Mouse (Mus musculus): ENCODE results near the gene Sdr39u1. TPM values are rescaled to one million over a fixed set of nuclear protein-coding genes. Genes with fewer than 3 reads are reported as not detected.

The Sdr39u1 gene
- polyA plus RNA-seq, 1 experiment from 2014 or later, result 59.9 TPM

DNA sequence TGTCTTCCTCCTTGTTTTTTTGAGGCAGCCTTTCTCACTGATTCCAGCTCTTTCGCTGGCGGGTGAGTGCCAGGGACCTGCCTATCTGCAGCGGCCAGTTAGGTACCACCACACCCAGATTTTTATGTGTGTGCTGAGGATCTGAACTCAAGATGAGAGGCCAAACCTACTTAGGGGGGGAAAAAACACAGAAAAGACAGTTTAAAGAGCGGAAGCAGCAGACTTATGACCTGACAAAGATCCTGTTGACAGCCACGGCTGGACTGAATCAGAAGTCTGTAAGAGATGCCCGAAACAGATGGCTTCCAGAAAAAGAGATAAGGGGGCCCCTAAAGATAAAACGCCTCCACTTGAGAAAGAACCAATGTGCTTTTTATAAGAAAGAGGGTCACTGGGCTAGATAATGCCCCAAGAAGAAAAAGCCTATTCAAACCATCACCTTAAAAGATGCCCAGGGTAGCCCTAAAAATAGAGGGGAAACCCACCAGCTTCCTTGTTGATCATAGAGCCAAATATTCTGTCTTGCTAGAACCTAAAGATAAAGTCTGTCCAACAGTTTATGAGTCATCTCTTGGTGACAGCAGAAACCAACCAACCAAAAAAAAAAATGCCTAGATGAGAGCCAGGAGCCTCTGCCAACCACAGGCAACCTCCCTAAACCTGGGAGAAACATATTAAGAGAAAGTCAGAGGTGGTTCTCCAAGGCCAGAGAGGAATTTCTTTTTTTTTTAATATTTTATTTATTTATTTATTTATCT lies 22.6 kb upstream of the Sdr39u1 start:
- Histone ChIP-seq H3K36me3 (ENCODE audit: control insufficient read depth, insufficient read depth) (no peaks in the 10 kb centered on the region), H3K4me1 (ENCODE audit: control insufficient read depth, insufficient read depth, low read length) (no peaks in the 10 kb centered on the region), H3K9ac (ENCODE audit: low read length) (no peak overlapping the region), H3K4me3 (ENCODE audit: low read length) (no peak overlapping the region), H3K4me2 (ENCODE audit: low read depth, low read length) (no peak overlapping the region), H3K27ac (ENCODE audit: low read length) (no peak overlapping the region), H3K9me3 (replicated peaks; ENCODE audit: control insufficient read depth, low read length) (no peaks in the 10 kb centered on the region), H3K27me3 (ENCODE audit: control insufficient read depth, insufficient read depth, low read length) (no peaks in the 10 kb centered on the region)
- 20% methylated on average over 7 of the region's 7 CpGs for WGBS
- no peak for ATAC-seq (replicated peaks; ENCODE audit: extremely low read depth, insufficient read depth, low FRiP score)

DNA sequence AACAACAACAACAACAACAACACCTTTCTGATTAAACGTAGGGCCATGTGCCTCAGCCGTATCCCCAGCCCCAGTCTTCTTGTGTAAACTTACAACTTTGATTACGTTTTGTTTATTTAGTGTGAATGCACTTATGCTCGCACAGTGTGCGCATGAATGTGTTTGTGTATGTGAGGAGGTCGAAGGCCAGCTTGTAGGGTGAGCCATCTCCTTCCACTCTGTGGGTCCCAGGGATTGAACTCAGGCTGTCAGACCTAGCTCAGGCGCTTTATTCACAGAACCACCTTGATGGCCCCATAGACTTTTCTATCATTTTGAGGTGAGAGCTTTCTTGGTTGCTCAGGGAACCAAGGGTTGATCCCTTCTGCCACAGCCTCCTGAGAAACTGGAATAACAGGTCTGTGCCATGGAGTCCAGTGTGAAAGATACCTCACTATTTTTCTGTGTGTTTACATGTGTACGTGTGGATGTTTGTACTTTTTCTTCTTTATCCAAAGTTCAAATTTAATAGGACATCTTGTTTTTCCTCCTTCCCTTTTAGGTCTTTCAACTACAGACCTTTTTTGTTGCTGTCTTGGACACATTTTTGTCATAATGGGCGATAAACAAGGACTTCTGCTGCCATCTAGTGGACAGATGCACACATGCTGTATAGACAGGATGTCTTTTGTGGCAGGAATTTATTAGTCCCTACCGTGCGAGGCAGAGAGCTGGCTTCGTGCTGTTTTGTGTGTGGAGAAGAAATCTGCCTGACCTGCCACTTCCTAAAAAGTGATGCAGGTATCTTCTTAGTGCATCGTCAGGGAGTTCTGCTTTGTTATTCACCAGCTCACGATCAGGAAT lies 18.4 kb upstream of the Sdr39u1 start:
- no peak overlapping the region for H3K9ac ChIP-seq (ENCODE audit: low read length)
- no peak overlapping the region for H3K27ac ChIP-seq (ENCODE audit: low read length)
- peaks cover 3% of the 10 kb centered on the region; the same call in 1 of the 2 replicates for H3K9me3 ChIP-seq (replicated peaks; ENCODE audit: control insufficient read depth, low read length)
- H3K4me2 ChIP-seq (ENCODE audit: low read depth, low read length), result no peak overlapping the region
- ATAC-seq (replicated peaks; ENCODE audit: extremely low read depth, insufficient read depth, low FRiP score), result peak; percentile 49; the same call in 1 of the 2 replicates
- H3K27me3 ChIP-seq (ENCODE audit: control insufficient read depth, insufficient read depth, low read length), result no peaks in the 10 kb centered on the region
- H3K4me3 ChIP-seq (ENCODE audit: low read length), result no peak overlapping the region
- 33% methylated on average over 14 of the region's 14 CpGs for WGBS
- no peaks in the 10 kb centered on the region for H3K36me3 ChIP-seq (ENCODE audit: control insufficient read depth, insufficient read depth)
- H3K4me1 ChIP-seq (ENCODE audit: control insufficient read depth, insufficient read depth, low read length), result no peaks in the 10 kb centered on the region

DNA sequence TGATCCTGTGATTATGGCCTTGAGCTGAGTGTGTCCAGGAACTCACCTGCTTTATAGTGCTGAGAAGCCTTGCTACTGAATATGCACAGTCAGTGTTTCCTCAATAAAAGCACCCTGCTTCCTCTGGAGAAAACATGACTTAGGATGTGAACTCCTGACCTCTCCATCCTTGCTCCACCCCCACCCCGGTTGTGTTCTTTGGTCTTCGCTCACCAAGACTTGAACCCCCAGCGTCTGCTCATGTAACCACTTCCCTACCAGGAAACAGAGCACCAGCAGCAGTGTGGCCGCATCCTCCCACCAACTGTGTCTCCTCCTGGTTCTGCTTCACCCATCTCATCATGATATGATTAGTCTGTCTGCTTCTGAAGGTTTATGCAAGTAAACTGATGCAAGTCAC lies 13.3 kb upstream of the Sdr39u1 start:
- H3K27ac ChIP-seq (ENCODE audit: low read length), result no peak overlapping the region
- ATAC-seq (replicated peaks; ENCODE audit: extremely low read depth, insufficient read depth, low FRiP score), result no peak
- WGBS, result 59% methylated on average over 4 of the region's 4 CpGs

DNA sequence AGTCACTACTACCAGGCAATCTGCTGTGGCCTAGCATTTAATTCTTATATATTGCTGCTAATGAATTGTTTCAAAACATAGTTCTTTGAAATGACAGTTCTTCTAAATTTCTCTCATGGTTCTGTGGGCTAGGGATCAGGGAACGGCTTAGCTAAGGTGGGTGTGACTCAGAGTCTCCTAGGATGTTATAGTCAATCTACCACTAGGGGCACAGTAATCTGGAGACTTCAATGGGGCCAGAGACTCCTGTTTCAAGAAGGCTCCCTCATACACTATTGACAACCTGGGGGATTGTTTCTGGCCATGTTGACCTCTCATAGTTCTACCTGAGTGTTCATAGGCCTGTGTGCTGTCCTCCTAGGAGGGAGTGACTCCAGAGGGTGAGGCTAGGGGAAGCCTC lies 5.4 kb upstream of the Sdr39u1 start:
- no peaks in the 10 kb centered on the region for H3K9me3 ChIP-seq (replicated peaks; ENCODE audit: control insufficient read depth, low read length)
- H3K36me3 ChIP-seq (ENCODE audit: control insufficient read depth, insufficient read depth), result no peaks in the 10 kb centered on the region
- no peak overlapping the region for H3K4me2 ChIP-seq (ENCODE audit: low read depth, low read length)
- H3K4me3 ChIP-seq (ENCODE audit: low read length), result no peak overlapping the region
- H3K27ac ChIP-seq (ENCODE audit: low read length), result no peak overlapping the region
- no peak for ATAC-seq (replicated peaks; ENCODE audit: extremely low read depth, insufficient read depth, low FRiP score)
- 18% methylated on average over 1 of the region's 1 CpGs for WGBS
- no peak overlapping the region for H3K9ac ChIP-seq (ENCODE audit: low read length)
- H3K27me3 ChIP-seq (ENCODE audit: control insufficient read depth, insufficient read depth, low read length), result no peaks in the 10 kb centered on the region
- peaks cover 4% of the 10 kb centered on the region for H3K4me1 ChIP-seq (ENCODE audit: control insufficient read depth, insufficient read depth, low read length)

More for the DNA sequence above, 13.3 kb upstream of the Sdr39u1 start:
- Histone ChIP-seq H3K4me3 (ENCODE audit: low read length) (no peak overlapping the region), H3K4me1 (ENCODE audit: control insufficient read depth, insufficient read depth, low read length) (no peaks in the 10 kb centered on the region), H3K36me3 (ENCODE audit: control insufficient read depth, insufficient read depth) (no peaks in the 10 kb centered on the region), H3K4me2 (ENCODE audit: low read depth, low read length) (no peak overlapping the region), H3K27me3 (ENCODE audit: control insufficient read depth, insufficient read depth, low read length) (no peaks in the 10 kb centered on the region), H3K9ac (ENCODE audit: low read length) (no peak overlapping the region), H3K9me3 (replicated peaks; ENCODE audit: control insufficient read depth, low read length) (peaks cover 3% of the 10 kb centered on the region; the same call in 1 of the 2 replicates)

DNA sequence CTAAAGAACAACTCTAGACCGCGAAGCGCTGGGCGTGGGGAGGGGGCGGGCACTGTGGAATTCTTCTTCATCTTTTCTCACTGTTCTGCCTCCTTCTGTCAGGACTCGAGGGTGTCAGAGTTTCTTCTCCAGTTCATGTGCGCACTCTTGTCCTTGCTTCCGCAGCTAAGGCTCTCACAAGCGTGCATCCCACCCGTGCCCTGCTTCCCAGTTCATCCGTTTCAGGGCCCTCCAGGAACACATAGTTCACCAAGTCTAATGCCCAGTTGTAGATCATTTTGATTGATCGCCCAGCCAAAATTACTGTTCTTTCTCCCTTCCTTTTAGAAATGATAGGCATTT lies 292 bp upstream of the Sdr39u1 start:
- Histone ChIP-seq H3K4me3 (ENCODE audit: low read length) (peak overlapping the region; percentile 68), H3K4me1 (ENCODE audit: control insufficient read depth, insufficient read depth, low read length) (peaks cover 14% of the 10 kb centered on the region), H3K9ac (ENCODE audit: low read length) (peak overlapping the region; percentile 86), H3K27me3 (ENCODE audit: control insufficient read depth, insufficient read depth, low read length) (no peaks in the 10 kb centered on the region), H3K27ac (ENCODE audit: low read length) (peak overlapping the region; percentile 79), H3K36me3 (ENCODE audit: control insufficient read depth, insufficient read depth) (peaks cover 24% of the 10 kb centered on the region), H3K9me3 (replicated peaks; ENCODE audit: control insufficient read depth, low read length) (no peaks in the 10 kb centered on the region), H3K4me2 (ENCODE audit: low read depth, low read length) (peak overlapping the region; percentile 97)
- peak; percentile 6; the same call in 1 of the 2 replicates for ATAC-seq (replicated peaks; ENCODE audit: extremely low read depth, insufficient read depth, low FRiP score)
- 10% methylated on average over 12 of the region's 12 CpGs for WGBS

DNA sequence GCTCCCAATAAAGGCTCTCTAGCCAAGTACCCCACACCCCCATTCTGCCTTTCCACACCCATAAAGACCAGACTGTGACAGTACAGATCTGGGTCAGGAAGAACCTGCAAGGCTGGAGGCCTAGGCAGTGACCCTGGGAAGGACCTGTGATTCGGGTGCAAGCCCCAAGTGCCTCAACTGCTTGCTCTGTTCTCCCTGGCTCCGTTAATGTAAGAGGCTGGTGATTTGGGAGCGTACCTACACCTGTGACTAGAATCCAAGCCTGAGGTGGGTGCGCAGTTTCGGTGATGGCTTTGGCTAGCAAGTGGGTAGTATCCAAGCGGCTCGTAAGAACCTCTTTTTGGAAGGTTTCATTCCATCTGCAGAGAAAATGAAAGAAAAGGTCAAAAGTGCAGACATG lies 1.1 kb downstream of the Sdr39u1 start:
- Histone ChIP-seq H3K36me3 (ENCODE audit: control insufficient read depth, insufficient read depth) (peaks cover 38% of the 10 kb centered on the region), H3K4me3 (ENCODE audit: low read length) (no peak overlapping the region), H3K4me1 (ENCODE audit: control insufficient read depth, insufficient read depth, low read length) (peaks cover 14% of the 10 kb centered on the region), H3K27me3 (ENCODE audit: control insufficient read depth, insufficient read depth, low read length) (no peaks in the 10 kb centered on the region), H3K4me2 (ENCODE audit: low read depth, low read length) (no peak overlapping the region), H3K9me3 (replicated peaks; ENCODE audit: control insufficient read depth, low read length) (no peaks in the 10 kb centered on the region), H3K27ac (ENCODE audit: low read length) (no peak overlapping the region; the same call in 1 of the 2 replicates), H3K9ac (ENCODE audit: low read length) (peak overlapping the region; percentile 86)
- WGBS, result 86% methylated on average over 7 of the region's 7 CpGs
- ATAC-seq (replicated peaks; ENCODE audit: extremely low read depth, insufficient read depth, low FRiP score), result no peak

DNA sequence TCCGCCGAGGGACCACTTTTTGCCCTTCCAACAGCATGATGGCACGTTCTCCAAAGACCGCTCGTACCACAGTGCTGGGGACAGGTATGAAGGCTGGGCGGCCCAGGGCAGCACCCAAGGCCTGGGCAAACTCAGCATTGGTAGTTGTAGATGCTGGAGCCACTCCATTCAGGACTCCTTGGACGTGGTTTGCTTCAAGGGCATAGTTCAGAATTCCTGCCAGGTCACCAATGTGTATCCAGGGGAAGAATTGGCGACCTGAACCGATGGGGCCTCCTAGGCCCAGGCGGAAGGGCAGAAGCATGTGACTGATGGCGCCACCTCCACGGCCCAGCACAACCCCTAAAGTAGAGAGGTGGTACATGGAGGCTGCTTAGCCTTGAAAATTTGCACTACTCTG lies 2.4 kb downstream of the Sdr39u1 start:
- Histone ChIP-seq H3K27me3 (ENCODE audit: control insufficient read depth, insufficient read depth, low read length) (no peaks in the 10 kb centered on the region), H3K4me3 (ENCODE audit: low read length) (no peak overlapping the region), H3K9ac (ENCODE audit: low read length) (no peak overlapping the region), H3K27ac (ENCODE audit: low read length) (no peak overlapping the region), H3K36me3 (ENCODE audit: control insufficient read depth, insufficient read depth) (peaks cover 44% of the 10 kb centered on the region), H3K4me1 (ENCODE audit: control insufficient read depth, insufficient read depth, low read length) (peaks cover 14% of the 10 kb centered on the region), H3K9me3 (replicated peaks; ENCODE audit: control insufficient read depth, low read length) (no peaks in the 10 kb centered on the region), H3K4me2 (ENCODE audit: low read depth, low read length) (no peak overlapping the region)
- WGBS, result 92% methylated on average over 12 of the region's 12 CpGs
- ATAC-seq (replicated peaks; ENCODE audit: extremely low read depth, insufficient read depth, low FRiP score), result no peak

DNA sequence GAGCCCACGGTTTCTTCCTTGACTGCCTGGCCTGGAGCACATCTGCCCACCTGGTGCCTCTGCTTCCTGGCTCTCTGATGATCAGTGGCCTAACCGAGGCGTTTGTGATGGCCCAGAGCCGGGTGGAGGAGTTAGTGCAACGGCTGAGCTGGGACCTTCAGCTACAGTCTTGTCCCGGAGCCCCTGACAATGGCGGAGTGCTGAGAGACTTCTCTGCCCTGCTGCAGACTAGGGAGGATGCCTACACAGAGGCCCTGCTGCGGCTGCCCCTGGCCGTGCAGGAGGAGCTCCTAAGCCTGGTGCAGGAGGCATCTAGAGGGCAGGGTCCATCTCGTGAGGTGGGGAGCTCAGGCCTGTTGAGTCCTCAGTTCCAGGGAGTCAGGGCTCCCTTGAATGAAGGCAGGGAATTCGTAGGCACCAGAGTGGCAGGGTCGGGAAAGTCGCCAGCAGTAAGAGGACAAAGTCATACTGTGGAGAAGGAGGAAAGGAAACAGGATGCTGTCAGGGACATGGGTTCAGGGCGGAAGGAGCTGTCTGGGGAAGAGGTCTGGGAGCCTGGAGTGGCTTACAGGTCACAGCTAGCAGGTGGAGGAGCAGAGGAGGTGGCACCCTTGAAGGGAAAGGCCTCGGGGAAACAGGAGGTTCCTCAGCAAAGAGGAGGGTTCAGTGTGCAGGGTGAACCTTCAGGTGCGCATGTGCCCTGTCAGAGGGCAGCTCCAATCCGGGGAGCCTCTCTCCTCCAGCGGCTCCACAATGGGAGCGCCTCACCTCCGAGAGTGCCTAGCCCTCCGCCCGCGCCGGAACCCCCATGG lies 13.3 kb downstream of the Sdr39u1 start:
- Histone ChIP-seq H3K4me2 (ENCODE audit: low read depth, low read length) (peak overlapping the region; percentile 87), H3K9me3 (replicated peaks; ENCODE audit: control insufficient read depth, low read length) (no peaks in the 10 kb centered on the region), H3K27ac (ENCODE audit: low read length) (peak overlapping the region; percentile 95; the same call in 1 of the 2 replicates), H3K27me3 (ENCODE audit: control insufficient read depth, insufficient read depth, low read length) (no peaks in the 10 kb centered on the region), H3K36me3 (ENCODE audit: control insufficient read depth, insufficient read depth) (peaks cover 35% of the 10 kb centered on the region), H3K9ac (ENCODE audit: low read length) (no peak overlapping the region), H3K4me1 (ENCODE audit: control insufficient read depth, insufficient read depth, low read length) (peaks cover 25% of the 10 kb centered on the region), H3K4me3 (ENCODE audit: low read length) (no peak overlapping the region)
- no peak for ATAC-seq (replicated peaks; ENCODE audit: extremely low read depth, insufficient read depth, low FRiP score)
- WGBS, result 75% methylated on average over 24 of the region's 24 CpGs

All from heart, embryonic 16.5 days (tissue).